Mouse (Mus musculus) CH12.LX (cell line): ENCODE results near the gene Sae1. TPM values are rescaled to one million over a fixed set of nuclear protein-coding genes. Genes with fewer than 3 reads are reported as not detected.

Experiments used
- DNase-seq: peaks from one replicate; pipeline ENCODE4 v3.0.0-alpha.2; 2013; ENCODE audit errors: extremely low read depth
- H3K27ac ChIP-seq: 2 replicates; pipeline ENCODE4 v1.5.1; 2012; ENCODE audit warnings: low read depth, mild to moderate bottlenecking, control low read depth, moderate library complexity; ENCODE audit not compliant: insufficient read depth
- H3K27me3 ChIP-seq: replicated peaks from 2 replicates; pipeline ENCODE3; 2012; ENCODE audit warnings: inconsistent platforms
- H3K36me3 ChIP-seq, 2 experiments: replicated peaks in 1 of 2; 2 replicates each; pipeline versions ENCODE3 to v1.6.1; 2012; ENCODE audit warnings: inconsistent platforms in 1 of 2, low read length in 1 of 2, mild to moderate bottlenecking in 1 of 2, mixed read lengths in 1 of 2, moderate library complexity in 1 of 2; ENCODE audit not compliant: control insufficient read depth in 1 of 2, insufficient read depth in 1 of 2
- H3K4me1 ChIP-seq, 2 experiments: 2 replicates each; pipeline ENCODE4 v1.6.1; 2012; ENCODE audit warnings: inconsistent platforms in 1 of 2, moderate library complexity in 1 of 2; ENCODE audit not compliant: insufficient read depth in 2 of 2, control insufficient read depth in 1 of 2
- H3K4me2 ChIP-seq: 2 replicates; pipeline ENCODE4 v1.6.1; 2012; ENCODE audit warnings: low read depth, mild to moderate bottlenecking, control low read depth; ENCODE audit not compliant: poor library complexity, insufficient read depth, severe bottlenecking
- H3K4me3 ChIP-seq, 3 experiments: fragments of 150-350 bp in 1 of 3; sonication (generic) in 1 of 3; replicated peaks in 1 of 3; 2 replicates each; pipeline versions ENCODE3 to v1.5.1; 2011 to 2012; ENCODE audit warnings: low read depth in 2 of 3, low read length in 2 of 3, mild to moderate bottlenecking in 2 of 3, moderate library complexity in 2 of 3, control low read depth in 1 of 3, improper control_type of control experiment in 1 of 3, inconsistent platforms in 1 of 3, mixed read lengths in 1 of 3; ENCODE audit not compliant: poor library complexity in 1 of 3
- H3K79me2 ChIP-seq: replicated peaks from 2 replicates; pipeline ENCODE4 v1.6.1; 2012; ENCODE audit warnings: mild to moderate bottlenecking, moderate library complexity; ENCODE audit not compliant: control insufficient read depth, poor library complexity, insufficient read depth, severe bottlenecking; ENCODE audit errors: extremely low read depth
- H3K9ac ChIP-seq: 2 replicates; pipeline ENCODE4 v1.6.1; 2012; ENCODE audit warnings: low read depth, mild to moderate bottlenecking, control low read depth, moderate library complexity; ENCODE audit not compliant: insufficient read depth
- H3K9me3 ChIP-seq: replicated peaks from 2 replicates; pipeline ENCODE3; 2012; ENCODE audit warnings: low read length, inconsistent platforms, mixed read lengths
- BHLHE40 ChIP-seq: IDR thresholded peaks from 2 replicates; pipeline ENCODE4 v1.6.1; 2011; ENCODE audit warnings: mild to moderate bottlenecking, low read depth, low read length, improper control_type of control experiment
- CHD1 ChIP-seq: IDR thresholded peaks from 2 replicates; pipeline ENCODE4 v1.6.1; 2012; ENCODE audit warnings: low read depth, low read length, improper control_type of control experiment, inconsistent platforms
- CHD2 ChIP-seq: IDR thresholded peaks from 2 replicates; pipeline ENCODE4 v1.6.1; 2011; ENCODE audit warnings: low read length, improper control_type of control experiment
- CTCF ChIP-seq, 2 experiments: IDR thresholded peaks in 1 of 2; conservative IDR thresholded peaks in 1 of 2; 2 replicates each; pipeline ENCODE4 v1.5.1; 2011 to 2012; ENCODE audit warnings: low read depth in 2 of 2, low read length in 2 of 2, improper control_type of control experiment in 1 of 2, inconsistent platforms in 1 of 2, mild to moderate bottlenecking in 1 of 2, moderate library complexity in 1 of 2
- E2F4 ChIP-seq: IDR thresholded peaks from 2 replicates; pipeline ENCODE4 v1.6.1; 2011; ENCODE audit warnings: low read depth, low read length, improper control_type of control experiment; ENCODE audit not compliant: insufficient replicate concordance
- ELF1 ChIP-seq: IDR thresholded peaks from 2 replicates; pipeline ENCODE4 v1.6.1; 2014; ENCODE audit warnings: low read depth, mild to moderate bottlenecking, inconsistent platforms, low read length, improper control_type of control experiment
- EP300 ChIP-seq: IDR thresholded peaks from 2 replicates; pipeline ENCODE4 v1.6.1; 2011; ENCODE audit warnings: low read length, improper control_type of control experiment
- ETS1 ChIP-seq: conservative IDR thresholded peaks from 2 replicates; pipeline ENCODE4 v1.6.1; 2012; ENCODE audit warnings: low read depth, mild to moderate bottlenecking, inconsistent platforms, low read length, improper control_type of control experiment, moderate library complexity
- GABPA ChIP-seq: IDR thresholded peaks from 2 replicates; pipeline ENCODE4 v1.6.1; 2012; ENCODE audit warnings: low read depth, low read length, improper control_type of control experiment, inconsistent platforms; ENCODE audit not compliant: insufficient replicate concordance
- HCFC1 ChIP-seq: IDR thresholded peaks from 2 replicates; pipeline ENCODE4 v1.6.1; 2012; ENCODE audit warnings: low read depth, mild to moderate bottlenecking, inconsistent platforms, low read length, improper control_type of control experiment
- IRF4 ChIP-seq: IDR thresholded peaks from 2 replicates; pipeline ENCODE4 v1.6.1; 2014; ENCODE audit warnings: low read depth, mild to moderate bottlenecking, inconsistent platforms, low read length, improper control_type of control experiment
- JUN ChIP-seq: IDR thresholded peaks from 2 replicates; pipeline ENCODE4 v1.6.1; 2011; ENCODE audit warnings: low read depth, mild to moderate bottlenecking, low read length, improper control_type of control experiment, moderate library complexity; ENCODE audit not compliant: insufficient read depth
- JUND ChIP-seq: conservative IDR thresholded peaks from 2 replicates; pipeline ENCODE4 v1.6.1; 2011; ENCODE audit warnings: low read depth, low read length, improper control_type of control experiment
- KAT2A ChIP-seq: IDR thresholded peaks from 2 replicates; pipeline ENCODE4 v1.6.1; 2012; ENCODE audit warnings: low read length, improper control_type of control experiment, inconsistent platforms; ENCODE audit not compliant: insufficient replicate concordance
- MAFK ChIP-seq: IDR thresholded peaks from 2 replicates; pipeline ENCODE4 v1.6.1; 2011; ENCODE audit warnings: low read length, improper control_type of control experiment; ENCODE audit not compliant: insufficient replicate concordance
- MAX ChIP-seq: IDR thresholded peaks from 2 replicates; pipeline ENCODE4 v1.6.1; 2011; ENCODE audit warnings: low read length, improper control_type of control experiment
- MAZ ChIP-seq: IDR thresholded peaks from 2 replicates; pipeline ENCODE4 v1.6.1; 2012; ENCODE audit warnings: low read depth, mild to moderate bottlenecking, inconsistent platforms, low read length, improper control_type of control experiment, moderate library complexity
- MEF2A ChIP-seq: IDR thresholded peaks from 2 replicates; pipeline ENCODE4 v1.6.1; 2014; ENCODE audit warnings: low read depth, mild to moderate bottlenecking, inconsistent platforms, low read length, improper control_type of control experiment, borderline replicate concordance
- MXI1 ChIP-seq: IDR thresholded peaks from 2 replicates; pipeline ENCODE4 v1.6.1; 2011; ENCODE audit warnings: mild to moderate bottlenecking, low read depth, low read length, improper control_type of control experiment
- MYC ChIP-seq: IDR thresholded peaks from 2 replicates; pipeline ENCODE4 v1.6.1; 2011; ENCODE audit warnings: low read depth, mild to moderate bottlenecking, improper control_type of control experiment, low read length
- NELFE ChIP-seq: IDR thresholded peaks from 2 replicates; pipeline ENCODE4 v1.6.1; 2011; ENCODE audit warnings: low read depth, low read length, improper control_type of control experiment
- NRF1 ChIP-seq: IDR thresholded peaks from 2 replicates; pipeline ENCODE4 v1.6.1; 2014; ENCODE audit warnings: low read depth, mild to moderate bottlenecking, inconsistent platforms, low read length, improper control_type of control experiment, moderate library complexity
- PAX5 ChIP-seq: IDR thresholded peaks from 2 replicates; pipeline ENCODE4 v1.6.1; 2012; ENCODE audit warnings: low read length, inconsistent platforms, mixed read lengths
- POLR2A ChIP-seq: IDR thresholded peaks from 2 replicates; pipeline ENCODE4 v1.6.1; 2011; ENCODE audit warnings: low read depth, mild to moderate bottlenecking, improper control_type of control experiment, low read length
- POLR2AphosphoS2 ChIP-seq: IDR thresholded peaks from 2 replicates; pipeline ENCODE4 v1.6.1; 2011; ENCODE audit warnings: low read depth, low read length, improper control_type of control experiment
- RAD21 ChIP-seq: IDR thresholded peaks from 2 replicates; pipeline ENCODE4 v1.6.1; 2011; ENCODE audit warnings: low read depth, mild to moderate bottlenecking, low read length, improper control_type of control experiment, moderate library complexity
- RCOR1 ChIP-seq: conservative IDR thresholded peaks from 2 replicates; pipeline ENCODE4 v1.6.1; 2012; ENCODE audit warnings: low read depth, mild to moderate bottlenecking, inconsistent platforms, low read length, improper control_type of control experiment
- SIN3A ChIP-seq: IDR thresholded peaks from 2 replicates; pipeline ENCODE4 v1.6.1; 2012; ENCODE audit warnings: low read length, improper control_type of control experiment, inconsistent platforms
- SMC3 ChIP-seq: IDR thresholded peaks from 2 replicates; pipeline ENCODE4 v1.6.1; 2011; ENCODE audit warnings: low read depth, low read length, improper control_type of control experiment
- TBP ChIP-seq: conservative IDR thresholded peaks from 2 replicates; pipeline ENCODE4 v1.6.1; 2011; ENCODE audit warnings: low read depth, low read length, improper control_type of control experiment
- TCF12 ChIP-seq: IDR thresholded peaks from 2 replicates; pipeline ENCODE4 v1.6.1; 2014; ENCODE audit warnings: low read depth, mild to moderate bottlenecking, inconsistent platforms, low read length, improper control_type of control experiment
- UBTF ChIP-seq: IDR thresholded peaks from 2 replicates; pipeline ENCODE4 v1.6.1; 2012; ENCODE audit warnings: low read depth, mild to moderate bottlenecking, inconsistent platforms, low read length, improper control_type of control experiment, moderate library complexity
- USF1 ChIP-seq: IDR thresholded peaks from 2 replicates; pipeline ENCODE4 v1.6.1; 2014; ENCODE audit warnings: low read depth, mild to moderate bottlenecking, inconsistent platforms, low read length, improper control_type of control experiment
- USF2 ChIP-seq: conservative IDR thresholded peaks from 2 replicates; pipeline ENCODE4 v1.6.1; 2011; ENCODE audit warnings: low read depth, low read length, improper control_type of control experiment
- ZC3H11A ChIP-seq: IDR thresholded peaks from 2 replicates; pipeline ENCODE4 v1.6.1; 2012; ENCODE audit warnings: low read depth, mild to moderate bottlenecking, inconsistent platforms, low read length, improper control_type of control experiment
- ZKSCAN1 ChIP-seq: IDR thresholded peaks from 2 replicates; pipeline ENCODE4 v1.6.1; 2012; ENCODE audit warnings: low read depth, inconsistent platforms, low read length, improper control_type of control experiment, borderline replicate concordance
- ZMIZ1 ChIP-seq: IDR thresholded peaks from 2 replicates; pipeline ENCODE4 v1.6.1; 2012; ENCODE audit warnings: low read depth, mild to moderate bottlenecking, inconsistent platforms, low read length, improper control_type of control experiment
- ZNF384 ChIP-seq: IDR thresholded peaks from 2 replicates; pipeline ENCODE4 v1.6.1; 2012; ENCODE audit warnings: low read depth, low read length, improper control_type of control experiment, inconsistent platforms
- dilution Hi-C: fragments of 300-500 bp; cut with MboI; formaldehyde crosslinking; loops from 2 replicates; pipeline ENCODE4 v1.14.3; 2020; ENCODE audit warnings: low sequenced_read_pairs; ENCODE audit not compliant: extremely low pct_unique_long_range_greater_than_20kb, extremely low pct_ligation_motif_present
- in situ Hi-C: fragments of 300-500 bp; cut with MboI; formaldehyde crosslinking; loops from 3 replicates; pipeline ENCODE4 v1.14.3; 2019; ENCODE audit warnings: low sequenced_read_pairs, low pct_ligation_motif_present, low pct_unique_long_range_greater_than_20kb, mixed read lengths
- polyA plus RNA-seq: library from polyadenylated mRNA; unstranded; fragments of >175 nt; gene quantifications from 2 replicates; pipeline ENCODE4 v1.2.1, GENCODE M21; 2012; ENCODE audit warnings: low read depth; ENCODE audit not compliant: insufficient read length
- total RNA-seq, 2 experiments: library from RNA; depleted of rRNA; stranded (reverse); fragments of 300-350 nt in 1 of 2; fragments of >200 nt in 1 of 2; gene quantifications; 2 replicates each; pipeline ENCODE4 v1.2.3; 2012 to 2014

The Sae1 gene
- total and polyA plus RNA-seq, 3 experiments = 146 to 271 (median 160) TPM

- Histone ChIP-seq H3K9me3 (no peaks in the 10 kb centered on the region), H3K4me1 (peaks cover 7 to 45% of the 10 kb centered on the region in 2 experiments; a peak in 3 of 4 replicates), H3K4me3 (peak overlapping the region; percentile 98 to 100 (median 99)), H3K9ac (peak overlapping the region; percentile 100), H3K27me3 (no peaks in the 10 kb centered on the region), H3K4me2 (no peak overlapping the region), H3K36me3 (peaks cover 9 to 13% of the 10 kb centered on the region in 2 experiments), H3K79me2 (peaks cover 34% of the 10 kb centered on the region), H3K27ac (peak overlapping the region; percentile 99)
- in situ Hi-C loops (no loop called here), dilution Hi-C loops (no loop called here)
- peak; percentile 87; the same call in 1 of the 2 replicates for TF ChIP-seq TCF12
- TF ChIP-seq HCFC1 = peak; percentile 36; the same call in 1 of the 2 replicates
- TF ChIP-seq MXI1 = peak; percentile 88
- TF ChIP-seq RCOR1 = no peak
- no peak for TF ChIP-seq TBP
- no peak for TF ChIP-seq ZMIZ1
- no peak for TF ChIP-seq NRF1
- TF ChIP-seq MAZ = peak; percentile 72
- peak; percentile 72; the same call in 1 of the 2 replicates for TF ChIP-seq MAX
- TF ChIP-seq USF1 = no peak
- TF ChIP-seq GABPA = no peak
- TF ChIP-seq CHD2 = peak; percentile 6; the same call in 1 of the 2 replicates
- peak; percentile 87 for TF ChIP-seq IRF4
- TF ChIP-seq MYC = 0 out of 2 replicates have a peak, but pooled peaks have one; percentile 9
- TF ChIP-seq UBTF = 0 out of 2 replicates have a peak, but pooled peaks have one; percentile 23
- 0 out of 2 replicates have a peak, but pooled peaks have one; percentile 2 for TF ChIP-seq ZKSCAN1
- no peak for TF ChIP-seq CHD1
- no peak for TF ChIP-seq POLR2AphosphoS2
- TF ChIP-seq ZNF384 = no peak
- TF ChIP-seq E2F4 = no peak
- peak; percentile 74 for TF ChIP-seq SMC3
- no peak for TF ChIP-seq JUND
- TF ChIP-seq BHLHE40 = peak; percentile 76; the same call in 1 of the 2 replicates
- TF ChIP-seq PAX5 = no peak
- TF ChIP-seq SIN3A = peak; percentile 98
- TF ChIP-seq POLR2A = peak; percentile 20; the same call in 1 of the 2 replicates
- no peak for TF ChIP-seq USF2
- TF ChIP-seq ELF1 = no peak; the same call in 1 of the 2 replicates
- no peak for TF ChIP-seq ZC3H11A
- TF ChIP-seq MAFK = no peak
- peak; percentile 13 for TF ChIP-seq RAD21
- TF ChIP-seq ETS1 = peak; percentile 48
- peak; percentile 68 for TF ChIP-seq MEF2A
- no peak for TF ChIP-seq KAT2A
- TF ChIP-seq NELFE = no peak
- TF ChIP-seq EP300 = peak; percentile 22; the same call in 1 of the 2 replicates
- no peak for TF ChIP-seq JUN
- peak in 1 of 2 experiments; percentile 76; a peak in 2 of 4 replicates for TF ChIP-seq CTCF (conservative IDR thresholded peaks at IDR 0.05 in 1 of 2, IDR thresholded peaks at IDR 0.05 in 1 of 2; ENCODE audit: low read depth in 2 of 2, low read length in 2 of 2)
- DNase-seq = peak; percentile 92
Measured at GRCm38 (mm10) chr7:16310020-16310520, 77.5 kb downstream of the Sae1 start.
